Mouse (Mus musculus): ENCODE data around the gene Trim67. TPM values are rescaled to one million over a fixed set of nuclear protein-coding genes. Genes with fewer than 3 reads are reported as not detected.
A peak's percentile ranks its signal among the peaks of the same experiment; 100 is the strongest.

Trim67 gene
- polyA plus RNA-seq, 1 experiment from 2014 or later = 0.35 TPM

GRCm38 (mm10) chr8:124775695-124776094 is 17.2 kb upstream of the Trim67 start:
- H3K9me3 ChIP-seq = no peaks in the 10 kb centered on the region
- DNase-seq (ENCODE audit: extremely low spot score, low spot score) = peak; percentile 74
- peaks cover 13% of the 10 kb centered on the region for H3K4me1 ChIP-seq
- no peaks in the 10 kb centered on the region for H3K36me3 ChIP-seq (replicated peaks)
- H3K4me3 ChIP-seq = peak overlapping the region; percentile 23
- WGBS = 13% methylated on average over 16 of the region's 16 CpGs
- H3K27ac ChIP-seq = no peak overlapping the region
- H3K27me3 ChIP-seq (ENCODE audit: poor library complexity, severe bottlenecking) = peaks cover 27% of the 10 kb centered on the region

GRCm38 (mm10) chr8:124780236-124780635 is 12.7 kb upstream of the Trim67 start:
- H3K27ac ChIP-seq = no peak overlapping the region
- H3K36me3 ChIP-seq (replicated peaks) = no peaks in the 10 kb centered on the region
- H3K27me3 ChIP-seq (ENCODE audit: poor library complexity, severe bottlenecking) = peaks cover 28% of the 10 kb centered on the region
- no peak overlapping the region for H3K4me3 ChIP-seq
- DNase-seq (ENCODE audit: extremely low spot score, low spot score) = no peak
- 37% methylated on average over 7 of the region's 7 CpGs for WGBS
- H3K4me1 ChIP-seq = peaks cover 13% of the 10 kb centered on the region
- H3K9me3 ChIP-seq = no peaks in the 10 kb centered on the region

- Histone ChIP-seq H3K9me3 (no peaks in the 10 kb centered on the region), H3K4me3 (no peak overlapping the region), H3K27me3 (ENCODE audit: poor library complexity, severe bottlenecking) (peaks cover 19% of the 10 kb centered on the region), H3K4me1 (peaks cover 9% of the 10 kb centered on the region), H3K36me3 (replicated peaks) (no peaks in the 10 kb centered on the region), H3K27ac (no peak overlapping the region)
- WGBS = 83% methylated on average over 3 of the region's 3 CpGs
- no peak for DNase-seq (ENCODE audit: extremely low spot score, low spot score)
Observed at GRCm38 (mm10) chr8:124782431-124782830, 10.5 kb upstream of the Trim67 start.

- Histone ChIP-seq H3K4me1 (peaks cover 9% of the 10 kb centered on the region), H3K27me3 (ENCODE audit: poor library complexity, severe bottlenecking) (peaks cover 19% of the 10 kb centered on the region), H3K36me3 (replicated peaks) (no peaks in the 10 kb centered on the region), H3K4me3 (no peak overlapping the region), H3K27ac (no peak overlapping the region), H3K9me3 (no peaks in the 10 kb centered on the region)
- 94% methylated on average over 15 of the region's 15 CpGs for WGBS
- DNase-seq (ENCODE audit: extremely low spot score, low spot score) = no peak
Observed at GRCm38 (mm10) chr8:124783228-124783627, 9.7 kb upstream of the Trim67 start.

GRCm38 (mm10) chr8:124784613-124785012 is 8.3 kb upstream of the Trim67 start:
- Histone ChIP-seq H3K4me3 (no peak overlapping the region), H3K9me3 (no peaks in the 10 kb centered on the region), H3K36me3 (replicated peaks) (no peaks in the 10 kb centered on the region), H3K27me3 (ENCODE audit: poor library complexity, severe bottlenecking) (peaks cover 21% of the 10 kb centered on the region), H3K4me1 (peaks cover 9% of the 10 kb centered on the region), H3K27ac (no peak overlapping the region)
- no peak for DNase-seq (ENCODE audit: extremely low spot score, low spot score)
- 93% methylated on average over 13 of the region's 13 CpGs for WGBS

- 69% methylated on average over 4 of the region's 4 CpGs for WGBS
- Histone ChIP-seq H3K27me3 (ENCODE audit: poor library complexity, severe bottlenecking) (peaks cover 73% of the 10 kb centered on the region), H3K36me3 (replicated peaks) (no peaks in the 10 kb centered on the region), H3K4me1 (peaks cover 37% of the 10 kb centered on the region), H3K4me3 (no peak overlapping the region), H3K9me3 (no peaks in the 10 kb centered on the region), H3K27ac (no peak overlapping the region)
- no peak for DNase-seq (ENCODE audit: extremely low spot score, low spot score)
Observed at GRCm38 (mm10) chr8:124790676-124791075, 2.2 kb upstream of the Trim67 start.

- Histone ChIP-seq H3K27me3 (ENCODE audit: poor library complexity, severe bottlenecking) (peaks cover 74% of the 10 kb centered on the region), H3K4me3 (peak overlapping the region; percentile 71), H3K9me3 (no peaks in the 10 kb centered on the region), H3K27ac (peak overlapping the region; percentile 72; the same call in 1 of the 2 replicates), H3K36me3 (replicated peaks) (no peaks in the 10 kb centered on the region), H3K4me1 (peaks cover 37% of the 10 kb centered on the region)
- DNase-seq (ENCODE audit: extremely low spot score, low spot score) = no peak
- 57% methylated on average over 4 of the region's 4 CpGs for WGBS
Observed at GRCm38 (mm10) chr8:124791751-124792150, 1.1 kb upstream of the Trim67 start.

GRCm38 (mm10) chr8:124792186-124792585 is 706 bp upstream of the Trim67 start:
- Histone ChIP-seq H3K4me1 (peaks cover 37% of the 10 kb centered on the region), H3K27me3 (ENCODE audit: poor library complexity, severe bottlenecking) (peaks cover 78% of the 10 kb centered on the region), H3K27ac (peak overlapping the region; percentile 72), H3K36me3 (replicated peaks) (no peaks in the 10 kb centered on the region), H3K4me3 (peak overlapping the region; percentile 71), H3K9me3 (no peaks in the 10 kb centered on the region)
- WGBS = under 1% methylated on average over 32 of the region's 32 CpGs
- DNase-seq (ENCODE audit: extremely low spot score, low spot score) = peak; percentile 35

GRCm38 (mm10) chr8:124793172-124793651 is 320 bp downstream of the Trim67 start:
- under 1% methylated on average over 51 of the region's 51 CpGs for WGBS
- no peaks in the 10 kb centered on the region for H3K9me3 ChIP-seq
- peaks cover 87% of the 10 kb centered on the region for H3K27me3 ChIP-seq (ENCODE audit: poor library complexity, severe bottlenecking)
- no peaks in the 10 kb centered on the region for H3K36me3 ChIP-seq (replicated peaks)
- peak overlapping the region; percentile 71 for H3K4me3 ChIP-seq
- H3K4me1 ChIP-seq = peaks cover 37% of the 10 kb centered on the region
- peak overlapping the region; percentile 72 for H3K27ac ChIP-seq
- DNase-seq (ENCODE audit: extremely low spot score, low spot score) = peak; percentile 82

- WGBS = under 1% methylated on average over 81 of the region's 81 CpGs
- H3K9me3 ChIP-seq = no peaks in the 10 kb centered on the region
- peak; percentile 27 for DNase-seq (ENCODE audit: extremely low spot score, low spot score)
- peaks cover 37% of the 10 kb centered on the region for H3K4me1 ChIP-seq
- peak overlapping the region; percentile 71 for H3K4me3 ChIP-seq
- peak overlapping the region; percentile 51 for H3K27ac ChIP-seq
- H3K36me3 ChIP-seq (replicated peaks) = no peaks in the 10 kb centered on the region
- peaks cover 87% of the 10 kb centered on the region for H3K27me3 ChIP-seq (ENCODE audit: poor library complexity, severe bottlenecking)
Observed at GRCm38 (mm10) chr8:124793661-124794485, 981 bp downstream of the Trim67 start.

GRCm38 (mm10) chr8:124794486-124794780 is 1.5 kb downstream of the Trim67 start:
- Histone ChIP-seq H3K27ac (peak overlapping the region; percentile 51), H3K4me3 (peak overlapping the region; percentile 71), H3K36me3 (replicated peaks) (no peaks in the 10 kb centered on the region), H3K9me3 (no peaks in the 10 kb centered on the region), H3K27me3 (ENCODE audit: poor library complexity, severe bottlenecking) (peaks cover 86% of the 10 kb centered on the region), H3K4me1 (peaks cover 37% of the 10 kb centered on the region)
- DNase-seq (ENCODE audit: extremely low spot score, low spot score) = peak; percentile 70
- 0% methylated on average over 25 of the region's 25 CpGs for WGBS

- WGBS = 79% methylated on average over 8 of the region's 8 CpGs
- Histone ChIP-seq H3K27me3 (ENCODE audit: poor library complexity, severe bottlenecking) (peaks cover 76% of the 10 kb centered on the region), H3K4me3 (no peak overlapping the region)
Observed at GRCm38 (mm10) chr8:124795781-124796488, 3.0 kb downstream of the Trim67 start.

GRCm38 (mm10) chr8:124800542-124800941 is 7.7 kb downstream of the Trim67 start:
- 46% methylated on average over 11 of the region's 11 CpGs for WGBS
- Histone ChIP-seq H3K27me3 (ENCODE audit: poor library complexity, severe bottlenecking) (peaks cover 37% of the 10 kb centered on the region), H3K27ac (no peak overlapping the region), H3K4me3 (no peak overlapping the region), H3K4me1 (no peaks in the 10 kb centered on the region), H3K36me3 (replicated peaks) (no peaks in the 10 kb centered on the region), H3K9me3 (no peaks in the 10 kb centered on the region)
- DNase-seq (ENCODE audit: extremely low spot score, low spot score) = no peak

More at GRCm38 (mm10) chr8:124795781-124796488, 3.0 kb downstream of the Trim67 start:
- no peak for DNase-seq (ENCODE audit: extremely low spot score, low spot score)
- no peak overlapping the region for H3K27ac ChIP-seq
- H3K4me1 ChIP-seq = peaks cover 37% of the 10 kb centered on the region
- no peaks in the 10 kb centered on the region for H3K9me3 ChIP-seq
- no peaks in the 10 kb centered on the region for H3K36me3 ChIP-seq (replicated peaks)
